Mouse (Mus musculus) CH12.LX (cell line): ENCODE measurements around the gene Ms4a1. TPM values are rescaled to one million over a fixed set of nuclear protein-coding genes. Genes with fewer than 3 reads are reported as not detected.

ENCODE experiments used
- DNase-seq: peaks from one replicate; pipeline ENCODE4 v3.0.0-alpha.2; 2013; ENCODE audit errors: extremely low read depth
- H3K27ac ChIP-seq: 2 replicates; pipeline ENCODE4 v1.5.1; 2012; ENCODE audit warnings: low read depth, mild to moderate bottlenecking, control low read depth, moderate library complexity; ENCODE audit not compliant: insufficient read depth
- H3K27me3 ChIP-seq: replicated peaks from 2 replicates; pipeline ENCODE3; 2012; ENCODE audit warnings: inconsistent platforms
- H3K36me3 ChIP-seq, 2 experiments: replicated peaks in 1 of 2; 2 replicates each; pipeline versions ENCODE3 to v1.6.1; 2012; ENCODE audit warnings: inconsistent platforms in 1 of 2, low read length in 1 of 2, mild to moderate bottlenecking in 1 of 2, mixed read lengths in 1 of 2, moderate library complexity in 1 of 2; ENCODE audit not compliant: control insufficient read depth in 1 of 2, insufficient read depth in 1 of 2
- H3K4me1 ChIP-seq, 2 experiments: 2 replicates each; pipeline ENCODE4 v1.6.1; 2012; ENCODE audit warnings: inconsistent platforms in 1 of 2, moderate library complexity in 1 of 2; ENCODE audit not compliant: insufficient read depth in 2 of 2, control insufficient read depth in 1 of 2
- H3K4me2 ChIP-seq: 2 replicates; pipeline ENCODE4 v1.6.1; 2012; ENCODE audit warnings: low read depth, mild to moderate bottlenecking, control low read depth; ENCODE audit not compliant: poor library complexity, insufficient read depth, severe bottlenecking
- H3K4me3 ChIP-seq, 3 experiments: fragments of 150-350 bp in 1 of 3; sonication (generic) in 1 of 3; replicated peaks in 1 of 3; 2 replicates each; pipeline versions ENCODE3 to v1.5.1; 2011 to 2012; ENCODE audit warnings: low read depth in 2 of 3, low read length in 2 of 3, mild to moderate bottlenecking in 2 of 3, moderate library complexity in 2 of 3, control low read depth in 1 of 3, improper control_type of control experiment in 1 of 3, inconsistent platforms in 1 of 3, mixed read lengths in 1 of 3; ENCODE audit not compliant: poor library complexity in 1 of 3
- H3K79me2 ChIP-seq: replicated peaks from 2 replicates; pipeline ENCODE4 v1.6.1; 2012; ENCODE audit warnings: mild to moderate bottlenecking, moderate library complexity; ENCODE audit not compliant: control insufficient read depth, poor library complexity, insufficient read depth, severe bottlenecking; ENCODE audit errors: extremely low read depth
- H3K9ac ChIP-seq: 2 replicates; pipeline ENCODE4 v1.6.1; 2012; ENCODE audit warnings: low read depth, mild to moderate bottlenecking, control low read depth, moderate library complexity; ENCODE audit not compliant: insufficient read depth
- H3K9me3 ChIP-seq: replicated peaks from 2 replicates; pipeline ENCODE3; 2012; ENCODE audit warnings: low read length, inconsistent platforms, mixed read lengths
- CTCF ChIP-seq, 2 experiments: IDR thresholded peaks in 1 of 2; conservative IDR thresholded peaks in 1 of 2; 2 replicates each; pipeline ENCODE4 v1.5.1; 2011 to 2012; ENCODE audit warnings: low read depth in 2 of 2, low read length in 2 of 2, improper control_type of control experiment in 1 of 2, inconsistent platforms in 1 of 2, mild to moderate bottlenecking in 1 of 2, moderate library complexity in 1 of 2
- GABPA ChIP-seq: IDR thresholded peaks from 2 replicates; pipeline ENCODE4 v1.6.1; 2012; ENCODE audit warnings: low read depth, low read length, improper control_type of control experiment, inconsistent platforms; ENCODE audit not compliant: insufficient replicate concordance
- HCFC1 ChIP-seq: IDR thresholded peaks from 2 replicates; pipeline ENCODE4 v1.6.1; 2012; ENCODE audit warnings: low read depth, mild to moderate bottlenecking, inconsistent platforms, low read length, improper control_type of control experiment
- IRF4 ChIP-seq: IDR thresholded peaks from 2 replicates; pipeline ENCODE4 v1.6.1; 2014; ENCODE audit warnings: low read depth, mild to moderate bottlenecking, inconsistent platforms, low read length, improper control_type of control experiment
- JUN ChIP-seq: IDR thresholded peaks from 2 replicates; pipeline ENCODE4 v1.6.1; 2011; ENCODE audit warnings: low read depth, mild to moderate bottlenecking, low read length, improper control_type of control experiment, moderate library complexity; ENCODE audit not compliant: insufficient read depth
- MAZ ChIP-seq: IDR thresholded peaks from 2 replicates; pipeline ENCODE4 v1.6.1; 2012; ENCODE audit warnings: low read depth, mild to moderate bottlenecking, inconsistent platforms, low read length, improper control_type of control experiment, moderate library complexity
- MXI1 ChIP-seq: IDR thresholded peaks from 2 replicates; pipeline ENCODE4 v1.6.1; 2011; ENCODE audit warnings: mild to moderate bottlenecking, low read depth, low read length, improper control_type of control experiment
- MYC ChIP-seq: IDR thresholded peaks from 2 replicates; pipeline ENCODE4 v1.6.1; 2011; ENCODE audit warnings: low read depth, mild to moderate bottlenecking, improper control_type of control experiment, low read length
- NRF1 ChIP-seq: IDR thresholded peaks from 2 replicates; pipeline ENCODE4 v1.6.1; 2014; ENCODE audit warnings: low read depth, mild to moderate bottlenecking, inconsistent platforms, low read length, improper control_type of control experiment, moderate library complexity
- PAX5 ChIP-seq: IDR thresholded peaks from 2 replicates; pipeline ENCODE4 v1.6.1; 2012; ENCODE audit warnings: low read length, inconsistent platforms, mixed read lengths
- POLR2AphosphoS2 ChIP-seq: IDR thresholded peaks from 2 replicates; pipeline ENCODE4 v1.6.1; 2011; ENCODE audit warnings: low read depth, low read length, improper control_type of control experiment
- RAD21 ChIP-seq: IDR thresholded peaks from 2 replicates; pipeline ENCODE4 v1.6.1; 2011; ENCODE audit warnings: low read depth, mild to moderate bottlenecking, low read length, improper control_type of control experiment, moderate library complexity
- RCOR1 ChIP-seq: conservative IDR thresholded peaks from 2 replicates; pipeline ENCODE4 v1.6.1; 2012; ENCODE audit warnings: low read depth, mild to moderate bottlenecking, inconsistent platforms, low read length, improper control_type of control experiment
- SIN3A ChIP-seq: IDR thresholded peaks from 2 replicates; pipeline ENCODE4 v1.6.1; 2012; ENCODE audit warnings: low read length, improper control_type of control experiment, inconsistent platforms
- SMC3 ChIP-seq: IDR thresholded peaks from 2 replicates; pipeline ENCODE4 v1.6.1; 2011; ENCODE audit warnings: low read depth, low read length, improper control_type of control experiment
- TBP ChIP-seq: conservative IDR thresholded peaks from 2 replicates; pipeline ENCODE4 v1.6.1; 2011; ENCODE audit warnings: low read depth, low read length, improper control_type of control experiment
- TCF12 ChIP-seq: IDR thresholded peaks from 2 replicates; pipeline ENCODE4 v1.6.1; 2014; ENCODE audit warnings: low read depth, mild to moderate bottlenecking, inconsistent platforms, low read length, improper control_type of control experiment
- ZNF384 ChIP-seq: IDR thresholded peaks from 2 replicates; pipeline ENCODE4 v1.6.1; 2012; ENCODE audit warnings: low read depth, low read length, improper control_type of control experiment, inconsistent platforms
- dilution Hi-C: fragments of 300-500 bp; cut with MboI; formaldehyde crosslinking; loops from 2 replicates; pipeline ENCODE4 v1.14.3; 2020; ENCODE audit warnings: low sequenced_read_pairs; ENCODE audit not compliant: extremely low pct_unique_long_range_greater_than_20kb, extremely low pct_ligation_motif_present
- in situ Hi-C: fragments of 300-500 bp; cut with MboI; formaldehyde crosslinking; loops from 3 replicates; pipeline ENCODE4 v1.14.3; 2019; ENCODE audit warnings: low sequenced_read_pairs, low pct_ligation_motif_present, low pct_unique_long_range_greater_than_20kb, mixed read lengths
- polyA plus RNA-seq: library from polyadenylated mRNA; unstranded; fragments of >175 nt; gene quantifications from 2 replicates; pipeline ENCODE4 v1.2.1, GENCODE M21; 2012; ENCODE audit warnings: low read depth; ENCODE audit not compliant: insufficient read length
- total RNA-seq, 2 experiments: library from RNA; depleted of rRNA; stranded (reverse); fragments of 300-350 nt in 1 of 2; fragments of >200 nt in 1 of 2; gene quantifications; 2 replicates each; pipeline ENCODE4 v1.2.3; 2012 to 2014

The Ms4a1 gene
- total and polyA plus RNA-seq, 3 experiments = 106 to 642 (median 387) TPM

- Histone ChIP-seq H3K79me2 (no peaks in the 10 kb centered on the region), H3K9me3 (no peaks in the 10 kb centered on the region), H3K9ac (no peak within 1 kb of the TSS), H3K36me3 (no peaks in the 10 kb centered on the region), H3K4me2 (no peak within 1 kb of the TSS), H3K4me1 (peaks cover 0 to 3% of the 10 kb centered on the region in 2 experiments; a peak in 1 of 4 replicates), H3K4me3 (no peak within 1 kb of the TSS), H3K27ac (no peak within 1 kb of the TSS), H3K27me3 (no peaks in the 10 kb centered on the region)
- in situ Hi-C loops = no loop called here
- no peak for DNase-seq
- dilution Hi-C loops = no loop called here
- TF ChIP-seq CTCF (conservative IDR thresholded peaks at IDR 0.05 in 1 of 2, IDR thresholded peaks at IDR 0.05 in 1 of 2; ENCODE audit: low read depth in 2 of 2, low read length in 2 of 2) = no peak
- TF ChIP-seq MAZ = no peak
- TF ChIP-seq JUN = no peak
- TF ChIP-seq SIN3A = no peak
- TF ChIP-seq TBP = no peak
- TF ChIP-seq RAD21 = no peak
Observed at GRCm38 (mm10) chr19:11283773-11284172, 17.7 kb upstream of the Ms4a1 start, which contains the start of gene Ms4a5. TSS of gene Ms4a5 (minus strand) at chr19:11283873.

- H3K4me1 ChIP-seq = peaks cover 0 to 3% of the 10 kb centered on the region in 2 experiments; a peak in 1 of 4 replicates
- no peaks in the 10 kb centered on the region for H3K36me3 ChIP-seq
- no peak overlapping the region for H3K4me3 ChIP-seq
- no peaks in the 10 kb centered on the region for H3K27me3 ChIP-seq
- no peak overlapping the region for H3K9ac ChIP-seq
- no peaks in the 10 kb centered on the region for H3K9me3 ChIP-seq
- no peak for TF ChIP-seq GABPA
- no peak for TF ChIP-seq SMC3
- TF ChIP-seq ZNF384 = no peak
- no peak for TF ChIP-seq IRF4
- TF ChIP-seq RAD21 = no peak
- no peak for TF ChIP-seq RCOR1
- TF ChIP-seq MXI1 = no peak
- TF ChIP-seq TCF12 = no peak
- no peak for TF ChIP-seq NRF1
- TF ChIP-seq HCFC1 = no peak
- no peak for TF ChIP-seq PAX5
- TF ChIP-seq MYC = no peak
- TF ChIP-seq JUN = no peak
- TF ChIP-seq POLR2AphosphoS2 = no peak
- no peak for DNase-seq
- H3K27ac ChIP-seq = no peak overlapping the region
- H3K79me2 ChIP-seq = no peaks in the 10 kb centered on the region
- dilution Hi-C loops (no loop called here), in situ Hi-C loops (no loop called here)
- no peak overlapping the region for H3K4me2 ChIP-seq
Observed at GRCm38 (mm10) chr19:11280223-11280622, 14.2 kb upstream of the Ms4a1 start.
